Comparison of ENCODE assay signal across 8 mouse cellular contexts in genomic region chr11:55087006-55087405, GRCm38 (mm10). TPM values are rescaled to one million over a fixed set of nuclear protein-coding genes. Genes with fewer than 3 reads are reported as not detected.
DNase-seq lines count a peak whose midpoint lies in the region; ATAC-seq and TF ChIP-seq lines count a peak whose summit lies in the region.

No protein-coding gene starts in this region.

- no peak overlapping the region for H3K9ac ChIP-seq in kidney, embryonic 14.5 days (ENCODE audit: low read depth, low read length)
- no peak overlapping the region for H3K9ac ChIP-seq in liver, postnatal 0 days (replicated peaks)

- H3K4me3 ChIP-seq in kidney, embryonic 14.5 days (ENCODE audit: low read length): no peak overlapping the region
- no peak overlapping the region for H3K4me3 ChIP-seq in liver, postnatal 0 days (ENCODE audit: low read depth, low read length)

- peak; percentile 68 for DNase-seq in CD4-positive helper T cell, adult 2 months (ENCODE audit: low read depth, low spot score)
- peak; percentile 78 for DNase-seq in R1 (ENCODE audit: low read depth, low spot score)
- DNase-seq in cerebellum, postnatal 25 days: peak; percentile 80 to 87
- peak; percentile 45 for DNase-seq in gastrocnemius, postnatal 25 days
- peak; percentile 80 for DNase-seq in liver, postnatal 0 days
- peak; percentile 87 for DNase-seq in retina, embryonic 14.5 days (ENCODE audit: low spot score)
- DNase-seq in urinary bladder, postnatal 4 days (ENCODE audit: low spot score in 2 of 2): peak; percentile 46 to 68

- peak; percentile 79 for ATAC-seq in kidney, embryonic 14.5 days (ENCODE audit: low FRiP score, low TSS enrichment)
- peak; percentile 51; the same call in 1 of the 2 replicates for ATAC-seq in liver, postnatal 0 days

- peak; percentile 94 for TF ChIP-seq CTCF in liver, postnatal 0 days (IDR thresholded peaks at IDR 0.05; ENCODE audit: low read depth)

- no peak for TF ChIP-seq EP300 in liver, postnatal 0 days (IDR thresholded peaks at IDR 0.05; ENCODE audit: low read depth)

- 8% methylated on average over 10 of the region's 10 CpGs for WGBS in kidney, embryonic 14.5 days
- 17% methylated on average over 10 of the region's 10 CpGs for whole genome bisulfite sequencing in liver, postnatal 0 days (ENCODE audit: insufficient replicate concordance)

- H3K27me3 ChIP-seq in kidney, embryonic 14.5 days (ENCODE audit: control insufficient read depth, insufficient read depth, low read length): no peaks in the 10 kb centered on the region
- H3K27me3 ChIP-seq in liver, postnatal 0 days (ENCODE audit: insufficient read depth, low read length): no peaks in the 10 kb centered on the region

- H3K36me3 ChIP-seq in kidney, embryonic 14.5 days (ENCODE audit: control insufficient read depth, insufficient read depth, low read length): no peaks in the 10 kb centered on the region
- H3K36me3 ChIP-seq in liver, postnatal 0 days (replicated peaks; ENCODE audit: insufficient read depth, low read length): no peaks in the 10 kb centered on the region

- H3K4me2 ChIP-seq in kidney, embryonic 14.5 days (replicated peaks; ENCODE audit: low read depth, low read length): no peak overlapping the region
- no peak overlapping the region for H3K4me2 ChIP-seq in liver, postnatal 0 days (ENCODE audit: low read depth, low read length)

- H3K27ac ChIP-seq in kidney, embryonic 14.5 days (ENCODE audit: low read depth, low read length): no peak overlapping the region
- no peak overlapping the region for H3K27ac ChIP-seq in liver, postnatal 0 days (ENCODE audit: low read depth)

- H3K9me3 ChIP-seq in kidney, embryonic 14.5 days (ENCODE audit: control insufficient read depth, low read length): 0 out of 2 replicates have a peak, but pooled peaks cover 1% of the 10 kb centered on the region
- no peaks in the 10 kb centered on the region for H3K9me3 ChIP-seq in liver, postnatal 0 days (ENCODE audit: low read length)

- no peaks in the 10 kb centered on the region for H3K4me1 ChIP-seq in kidney, embryonic 14.5 days (ENCODE audit: control insufficient read depth, insufficient read depth, low read length)
- H3K4me1 ChIP-seq in liver, postnatal 0 days (ENCODE audit: insufficient read depth): no peaks in the 10 kb centered on the region

RNA-seq across cellular contexts. Expression of gene Ccdc69, which starts 9.1 kb away (rescaled TPM):
- total RNA-seq in gastrocnemius, postnatal 25 days (2021): 1 to 10 TPM; 5.9 to 6.2 TPM
- polyA plus RNA-seq in kidney, embryonic 14.5 days (2014; fragmentation: Nextera tagmentation; extraction: Ambion mirVana): 3.5 and 3.6 TPM in 2 replicates
- polyA plus RNA-seq in liver, postnatal 0 days (2015; fragmentation: Nextera tagmentation; extraction: Ambion mirVana): 1.3 and 1.6 TPM in 2 replicates

RNA-seq across cellular contexts. Expression of gene Gm2a, which starts 10.9 kb away (rescaled TPM):
- 1 to 10 TPM; 5.4 to 8.7 TPM for total RNA-seq in gastrocnemius, postnatal 25 days (2021)
- 27.3 and 33.6 TPM in 2 replicates for polyA plus RNA-seq in kidney, embryonic 14.5 days (2014; fragmentation: Nextera tagmentation; extraction: Ambion mirVana)
- 28.7 and 31.6 TPM in 2 replicates for polyA plus RNA-seq in liver, postnatal 0 days (2015; fragmentation: Nextera tagmentation; extraction: Ambion mirVana)

RNA-seq across cellular contexts. Expression of gene Anxa6, which starts 53.8 kb away (rescaled TPM):
- total RNA-seq in gastrocnemius, postnatal 25 days (2021): 100 to 1,000 TPM; 180 to 209 TPM
- 125 and 174 TPM in 2 replicates for polyA plus RNA-seq in kidney, embryonic 14.5 days (2014; fragmentation: Nextera tagmentation; extraction: Ambion mirVana)
- 47.5 and 47.7 TPM in 2 replicates for polyA plus RNA-seq in liver, postnatal 0 days (2015; fragmentation: Nextera tagmentation; extraction: Ambion mirVana)
